Mouse (Mus musculus) 416B (cell line): ENCODE results near the gene Gpr183.

Experiments
- DNase-seq: peaks from one replicate; pipeline ENCODE4 v3.0.0; 2011; ENCODE audit warnings: low read depth

The Gpr183 gene

DNA sequence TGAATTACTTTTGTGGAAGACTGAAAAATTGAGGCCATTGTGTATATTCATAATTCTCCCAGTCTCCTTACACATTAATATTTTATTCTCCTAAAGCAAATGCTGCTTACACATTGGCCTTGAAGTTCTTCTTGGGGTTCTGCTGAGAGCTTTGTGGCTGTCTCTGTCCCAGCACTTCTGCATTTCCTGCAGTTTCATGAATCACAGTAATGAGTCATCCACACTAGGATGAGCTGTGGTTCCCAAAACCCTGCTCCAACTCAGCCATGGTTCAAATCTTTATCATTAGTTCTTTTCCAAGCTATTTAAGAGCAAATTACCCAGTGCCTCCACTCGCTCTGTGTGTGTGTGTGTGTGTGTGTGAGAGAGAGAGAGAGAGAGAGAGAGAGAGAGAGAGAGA is 22.3 kb upstream of the Gpr183 start:
- peak; percentile 86 for DNase-seq

- no peak for DNase-seq
Observed at GRCm38 (mm10) chr14:121986028-121986427, 21.0 kb upstream of the Gpr183 start.

DNA sequence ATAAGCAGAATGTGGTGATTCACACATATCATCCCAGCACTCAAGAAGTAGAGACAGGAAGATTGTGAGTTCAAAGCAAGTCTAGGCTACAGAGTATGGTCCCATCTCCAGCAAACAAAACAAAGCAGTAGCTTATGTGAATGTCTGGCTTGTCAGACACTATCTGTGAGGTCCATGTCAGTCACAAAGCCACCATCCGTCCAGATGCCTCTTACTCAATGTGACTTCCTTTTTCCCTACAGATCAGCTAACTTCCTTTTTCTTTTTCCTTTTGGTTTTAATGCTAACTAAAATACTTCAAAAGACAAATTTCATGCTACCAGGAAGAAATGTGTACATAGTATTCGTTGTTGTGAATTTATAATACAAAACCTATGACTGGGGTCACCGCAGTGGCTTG is 20.5 kb upstream of the Gpr183 start:
- peak; percentile 66 for DNase-seq

DNA sequence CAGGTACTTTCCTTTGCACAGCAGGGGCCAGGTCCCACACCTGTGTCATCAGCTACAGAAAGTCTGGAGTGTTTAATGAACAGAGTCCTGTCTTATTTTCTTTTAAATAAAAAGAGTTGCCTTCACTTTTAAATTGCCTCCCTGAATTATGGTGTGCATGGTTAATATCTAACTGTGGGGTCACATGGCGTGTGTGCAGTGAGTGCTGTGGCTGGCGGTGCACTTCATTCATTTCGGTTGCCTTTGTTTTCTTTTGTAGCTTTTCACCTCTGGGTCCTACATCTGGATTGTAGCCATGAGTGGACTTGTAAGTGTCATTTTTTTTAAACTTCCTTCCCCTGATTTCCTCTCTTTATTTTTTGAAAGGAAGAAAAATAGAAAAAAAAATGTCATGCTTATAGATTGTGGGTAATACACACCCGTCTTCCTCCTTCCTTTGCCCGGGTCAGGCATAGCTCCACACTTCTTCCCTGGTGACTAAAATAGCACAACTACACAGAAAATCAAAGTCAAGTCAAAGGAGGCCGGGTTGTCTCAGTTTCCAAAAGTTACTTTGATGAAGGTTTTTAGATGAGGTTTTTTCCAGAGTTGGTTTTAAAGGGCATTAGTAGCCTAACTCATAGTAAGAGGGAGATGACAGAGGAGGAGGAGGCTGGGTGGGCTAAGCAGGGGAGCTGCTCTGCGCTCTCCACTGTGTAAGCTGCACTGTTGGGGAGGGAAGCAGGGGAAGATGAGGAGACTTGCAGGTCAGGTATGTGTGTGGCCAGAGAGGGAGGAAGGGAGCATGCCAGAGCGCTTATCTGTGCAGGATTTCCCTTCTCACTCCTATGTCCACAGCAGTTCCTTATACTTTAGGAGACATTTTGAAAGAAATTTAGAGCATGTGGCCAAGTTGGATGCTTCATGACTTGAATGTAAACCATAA is 18.3 kb upstream of the Gpr183 start:
- DNase-seq, result no peak

GRCm38 (mm10) chr14:121981531-121981930 is 16.5 kb upstream of the Gpr183 start:
- no peak for DNase-seq

GRCm38 (mm10) chr14:121973114-121973513 is 8.1 kb upstream of the Gpr183 start:
- no peak for DNase-seq

GRCm38 (mm10) chr14:121970402-121970801 is 5.4 kb upstream of the Gpr183 start:
- DNase-seq, result no peak

GRCm38 (mm10) chr14:121967095-121967494 is 2.1 kb upstream of the Gpr183 start:
- no peak for DNase-seq

- DNase-seq, result no peak
Observed at GRCm38 (mm10) chr14:121965461-121965860, 466 bp upstream of the Gpr183 start.

DNA sequence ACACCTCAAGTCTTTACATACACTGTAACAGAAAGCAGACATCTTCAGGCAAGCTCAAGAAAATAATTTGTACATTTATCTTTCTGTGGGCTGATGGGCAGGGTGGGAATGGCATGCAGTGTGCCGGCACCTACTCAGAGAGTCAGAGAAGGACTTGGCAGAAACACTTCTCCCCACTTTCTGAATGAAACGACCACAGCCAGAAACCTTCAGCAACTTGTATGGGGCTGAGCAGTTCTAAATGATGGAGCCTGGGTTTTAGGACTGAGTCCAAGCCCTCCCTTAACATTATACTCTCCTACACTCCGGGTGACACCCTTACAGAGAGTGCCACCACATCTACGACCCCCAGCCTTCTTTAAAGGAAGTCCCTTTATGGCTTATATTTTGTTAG is 1.1 kb downstream of the Gpr183 start:
- DNase-seq, result no peak

DNA sequence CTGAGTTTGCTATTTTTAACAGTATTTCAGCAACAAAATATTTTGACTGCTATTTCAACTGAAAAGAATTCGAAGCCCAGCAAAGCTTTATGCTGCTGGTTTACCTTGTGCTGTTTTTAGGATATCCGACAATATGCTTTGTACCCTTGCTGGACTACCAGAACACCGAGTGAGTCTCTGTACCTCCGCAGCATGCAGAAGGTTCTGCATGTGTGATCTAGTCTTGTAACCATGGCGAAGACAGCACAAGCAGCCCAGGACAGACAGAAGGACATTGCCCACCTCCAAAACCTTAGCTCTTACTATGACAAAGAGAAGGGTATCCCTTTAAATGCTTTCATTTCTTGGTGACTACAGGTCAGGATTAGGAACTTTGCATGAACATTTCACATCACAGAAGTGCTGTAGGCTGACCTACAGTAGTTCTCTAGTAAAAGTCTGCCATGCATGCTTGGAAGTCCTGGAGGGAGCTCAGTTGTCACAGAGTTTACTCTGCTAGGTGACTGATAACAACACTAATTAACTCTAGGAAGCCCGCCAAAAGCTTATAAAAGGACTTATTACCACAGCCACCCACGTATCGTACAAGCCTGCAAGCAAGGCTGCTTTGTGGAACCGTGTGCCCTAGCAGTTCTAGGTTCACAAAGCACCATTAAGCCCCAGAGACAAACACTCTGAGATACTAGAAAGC is 1.6 kb downstream of the Gpr183 start:
- DNase-seq, result no peak

GRCm38 (mm10) chr14:121962128-121962890 is 2.7 kb downstream of the Gpr183 start:
- no peak for DNase-seq

- DNase-seq, result peak; percentile 47
Observed at GRCm38 (mm10) chr14:121961496-121962127, 3.4 kb downstream of the Gpr183 start.

DNA sequence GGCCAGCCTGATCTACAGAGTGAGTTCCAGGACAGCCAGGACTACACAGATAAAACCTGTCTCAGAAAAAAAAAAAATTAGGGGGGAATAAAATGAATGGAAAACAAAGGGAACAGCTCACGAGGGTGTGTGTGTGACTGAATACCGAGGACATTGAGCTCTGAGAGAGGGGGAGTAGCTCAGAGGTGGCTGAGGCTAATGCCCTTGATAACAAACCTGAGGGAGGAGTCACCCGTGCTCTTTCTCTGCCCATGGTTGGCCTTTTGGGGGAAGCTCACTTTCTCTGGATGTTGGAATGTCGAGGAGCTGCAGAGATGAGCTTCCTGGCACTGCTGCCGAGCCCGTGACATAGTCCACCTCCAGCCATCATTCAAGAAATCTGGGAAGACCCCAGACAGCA is 4.0 kb downstream of the Gpr183 start:
- DNase-seq, result no peak

GRCm38 (mm10) chr14:121960531-121960930 is 4.5 kb downstream of the Gpr183 start:
- DNase-seq, result no peak

DNA sequence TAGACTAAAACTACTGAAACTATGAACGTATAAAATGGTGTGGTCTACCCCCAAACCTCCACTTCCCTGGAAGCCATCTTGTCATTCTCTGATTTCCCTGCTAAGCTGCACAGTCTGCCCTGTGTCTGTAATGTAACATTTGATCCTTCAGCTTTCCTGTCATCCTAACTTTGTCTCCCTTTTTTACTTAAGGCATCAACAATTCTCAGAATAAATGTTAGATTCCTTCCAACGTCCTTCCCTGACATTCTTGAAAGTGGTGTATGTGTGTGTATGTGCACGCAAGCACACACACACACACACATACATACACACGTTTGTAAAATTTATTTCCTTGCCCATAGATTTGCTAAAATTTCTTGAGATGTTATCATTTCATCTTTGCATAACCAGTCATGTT is 5.0 kb downstream of the Gpr183 start:
- DNase-seq, result no peak

DNA sequence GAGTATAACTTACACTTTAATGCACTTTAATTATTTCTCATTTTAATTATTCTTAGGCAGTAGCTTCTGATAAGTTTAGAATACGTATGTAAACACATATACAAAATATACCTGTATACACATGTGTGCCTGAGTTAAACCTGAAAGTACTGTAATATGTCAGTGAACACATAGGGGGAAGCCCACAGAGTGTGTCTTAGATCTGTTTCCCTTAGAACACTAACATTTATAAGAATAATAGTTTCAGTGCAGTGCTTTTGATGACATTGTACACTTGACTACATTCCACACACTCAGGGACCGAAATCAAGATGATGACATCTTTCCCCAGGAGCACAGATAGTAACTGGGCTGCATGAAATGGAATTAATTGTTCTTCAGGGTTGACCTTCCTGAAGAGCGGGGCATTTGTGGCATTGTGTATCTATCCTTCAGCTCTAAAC is 5.4 kb downstream of the Gpr183 start:
- DNase-seq, result no peak

GRCm38 (mm10) chr14:121958751-121959537 is 6.1 kb downstream of the Gpr183 start:
- peak; percentile 53 for DNase-seq

DNA sequence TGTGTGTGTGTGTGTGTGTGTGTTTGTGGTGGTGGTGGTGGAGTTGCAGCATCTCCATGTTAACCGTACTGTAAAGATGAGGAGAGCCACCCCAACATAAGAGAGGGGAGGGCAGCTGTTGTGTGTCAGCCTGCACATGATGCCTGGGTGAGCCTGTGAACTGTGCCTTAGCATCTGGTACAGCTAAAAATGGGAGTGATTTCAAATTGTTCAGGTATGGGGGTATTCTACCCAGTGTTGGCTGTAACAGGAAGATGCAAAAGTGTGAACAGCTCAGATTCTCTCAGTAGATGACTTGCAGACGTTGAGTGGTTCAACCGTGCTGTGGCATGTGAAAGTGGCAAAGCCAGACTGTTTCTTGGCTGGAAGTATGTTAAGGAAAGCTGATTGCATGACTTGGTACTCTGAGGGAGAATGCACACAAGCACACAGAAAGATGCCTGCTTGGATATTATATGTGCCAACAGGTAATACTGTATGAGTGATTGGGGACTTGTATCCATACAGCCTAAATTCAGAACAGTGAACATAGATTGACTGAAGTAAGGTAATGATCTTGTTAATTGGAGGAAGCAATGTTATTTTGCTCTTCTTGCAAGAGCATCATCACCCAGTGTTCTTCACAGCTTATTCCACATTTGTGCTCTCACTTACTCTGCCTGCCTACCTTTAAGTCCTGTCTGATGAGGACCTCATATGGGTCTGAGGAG is 6.8 kb downstream of the Gpr183 start:
- no peak for DNase-seq

DNA sequence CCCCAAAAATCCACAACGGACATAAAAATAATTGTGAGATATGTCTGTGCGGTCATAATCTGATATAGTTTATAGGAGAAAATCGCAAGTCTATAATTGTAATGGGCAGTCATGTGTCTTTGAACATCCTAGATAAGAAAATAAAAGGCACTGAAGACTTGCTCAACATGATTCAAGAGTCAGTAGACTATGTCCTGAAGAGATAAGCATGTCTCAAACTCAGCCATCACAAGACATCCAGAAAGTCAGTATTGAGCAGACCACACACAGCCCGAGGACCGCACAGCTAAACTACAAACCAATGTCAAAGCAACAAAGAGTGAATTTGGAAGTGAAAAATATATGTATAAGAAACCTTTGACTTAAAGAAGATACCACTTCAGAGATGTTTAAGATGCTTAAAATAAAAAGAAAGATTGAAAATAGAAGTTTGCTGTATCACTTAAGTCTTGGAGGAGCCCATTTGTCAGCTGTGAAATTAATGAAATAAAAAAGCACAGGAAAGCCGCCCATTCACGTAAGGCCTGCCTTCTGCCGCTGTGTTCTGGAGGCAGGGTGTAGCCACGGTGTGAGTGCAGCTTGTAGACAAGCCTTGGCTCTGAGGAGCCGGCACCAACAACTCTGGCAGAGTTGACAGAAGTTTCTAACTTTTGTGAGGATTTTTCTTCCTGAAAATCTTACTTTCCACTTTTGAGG is 7.7 kb downstream of the Gpr183 start:
- DNase-seq, result no peak
